ENCODE assay signal across 11 mouse cellular contexts in the genomic region with DNA sequence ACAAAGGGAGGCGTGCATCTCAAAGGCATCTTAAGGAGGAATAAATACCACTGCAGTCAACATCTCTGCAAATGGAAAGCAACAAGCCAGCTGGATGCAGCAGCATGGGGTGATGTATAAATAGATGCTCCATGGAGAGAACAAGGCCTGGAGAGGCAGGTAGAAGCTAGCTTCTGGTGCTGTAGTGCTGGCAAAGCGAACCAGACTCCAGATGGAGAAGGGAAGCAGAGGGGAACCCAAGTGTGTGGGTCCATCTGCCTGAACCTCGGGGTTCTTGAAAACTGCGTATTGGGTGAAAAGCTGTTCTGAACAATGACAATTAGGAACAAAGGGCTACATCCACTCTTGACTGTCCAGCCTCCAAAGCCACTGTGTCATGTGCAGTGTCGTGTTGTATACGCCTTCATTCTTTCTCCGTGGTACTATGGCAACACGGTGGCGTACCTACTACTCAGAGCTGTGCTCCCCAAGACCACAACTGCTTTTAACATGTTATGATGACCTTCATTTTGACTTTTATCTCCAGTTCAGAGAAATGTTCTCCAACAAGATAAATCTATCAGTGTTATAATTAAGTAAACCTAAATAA. TPM values are rescaled to one million over a fixed set of nuclear protein-coding genes. Genes with fewer than 3 reads are reported as not detected.
DNase-seq lines count a peak whose midpoint lies in the region; ATAC-seq and TF ChIP-seq lines count a peak whose summit lies in the region.
"Had no signal": no experiment of that assay in that cellular context is flagged by ENCODE, and none has a peak within 500 bp of the region (broad histone marks: within the 10 kb centered on the region; RNA-seq: fewer than 3 reads in every experiment).

No protein-coding gene starts in this region.

- no peaks in the 10 kb centered on the region for H3K36me3 ChIP-seq in hindbrain, embryonic 13.5 days
- H3K36me3 ChIP-seq in lung, postnatal 0 days (ENCODE audit: insufficient read depth, low read length): no peaks in the 10 kb centered on the region
- H3K36me3 ChIP-seq: embryonic facial prominence, embryonic 13.5 days; liver, embryonic 15.5 days; stomach, embryonic 15.5 days had no signal

- no peak overlapping the region for H3K9ac ChIP-seq in hindbrain, embryonic 13.5 days
- no peak overlapping the region for H3K9ac ChIP-seq in lung, postnatal 0 days (replicated peaks; ENCODE audit: low read depth)
- H3K9ac ChIP-seq: embryonic facial prominence, embryonic 13.5 days; liver, embryonic 15.5 days; stomach, embryonic 15.5 days had no signal

- no peak for TF ChIP-seq EP300 in lung, postnatal 0 days (IDR thresholded peaks at IDR 0.05)

- H3K4me1 ChIP-seq in hindbrain, embryonic 13.5 days (replicated peaks): peaks cover 14% of the 10 kb centered on the region
- H3K4me1 ChIP-seq in lung, postnatal 0 days (ENCODE audit: insufficient read depth, low read depth, low read length): no peaks in the 10 kb centered on the region
- H3K4me1 ChIP-seq: embryonic facial prominence, embryonic 13.5 days; liver, embryonic 15.5 days; stomach, embryonic 15.5 days had no signal

- peak; percentile 64; the same call in 1 of the 2 replicates for ATAC-seq in hindbrain, embryonic 13.5 days (ENCODE audit: low FRiP score)
- no peak for ATAC-seq in lung, postnatal 0 days

- no peaks in the 10 kb centered on the region for H3K27me3 ChIP-seq in hindbrain, embryonic 13.5 days
- H3K27me3 ChIP-seq in lung, postnatal 0 days (replicated peaks; ENCODE audit: insufficient read depth, low read length): no peaks in the 10 kb centered on the region
- H3K27me3 ChIP-seq: embryonic facial prominence, embryonic 13.5 days; liver, embryonic 15.5 days; stomach, embryonic 15.5 days had no signal

- intact Hi-C loops in left cerebral cortex, postnatal 25 days (cut with DNase I): no loop called here

- peak; percentile 18 to 36 for DNase-seq in right cerebral cortex, adult 2 months (ENCODE audit: low spot score in 2 of 2)
- DNase-seq in right cerebral cortex, postnatal 36 days (ENCODE audit: low spot score in 2 of 2): no peak
- DNase-seq in left cerebral cortex, postnatal 25 days (ENCODE audit: low spot score in 2 of 2): peak; percentile 21 to 40
- DNase-seq in T-cell, adult 2 months (ENCODE audit: low spot score): no peak
- DNase-seq in lung, postnatal 25 days (ENCODE audit: low spot score): no peak
- DNase-seq in lung, postnatal 0 days (ENCODE audit: low spot score): no peak
- DNase-seq in embryo, embryonic 10 days (ENCODE audit: low spot score): no peak

- no peak overlapping the region; the same call in 1 of the 2 replicates for H3K27ac ChIP-seq in hindbrain, embryonic 13.5 days
- H3K27ac ChIP-seq in lung, postnatal 0 days (ENCODE audit: low read length): no peak overlapping the region
- H3K27ac ChIP-seq: embryonic facial prominence, embryonic 13.5 days; liver, embryonic 15.5 days; stomach, embryonic 15.5 days had no signal

- H3K4me3 ChIP-seq in hindbrain, embryonic 13.5 days: no peak overlapping the region
- no peak overlapping the region for H3K4me3 ChIP-seq in lung, postnatal 0 days (ENCODE audit: low read depth, low read length)
- H3K4me3 ChIP-seq: embryonic facial prominence, embryonic 13.5 days; liver, embryonic 15.5 days; stomach, embryonic 15.5 days had no signal

- 34% methylated on average over 9 of the region's 9 CpGs for WGBS in hindbrain, embryonic 13.5 days
- 72% methylated on average over 9 of the region's 9 CpGs for WGBS in lung, postnatal 0 days

- no peaks in the 10 kb centered on the region for H3K9me3 ChIP-seq in hindbrain, embryonic 13.5 days
- no peaks in the 10 kb centered on the region for H3K9me3 ChIP-seq in lung, postnatal 0 days (ENCODE audit: low read length)
- H3K9me3 ChIP-seq: embryonic facial prominence, embryonic 13.5 days; liver, embryonic 15.5 days; stomach, embryonic 15.5 days had no signal

- no peak for TF ChIP-seq CTCF in lung, postnatal 0 days (IDR thresholded peaks at IDR 0.05)

- H3K4me2 ChIP-seq in hindbrain, embryonic 13.5 days: no peak overlapping the region
- no peak overlapping the region for H3K4me2 ChIP-seq in lung, postnatal 0 days (replicated peaks; ENCODE audit: low read depth, low read length)
- H3K4me2 ChIP-seq: embryonic facial prominence, embryonic 13.5 days; liver, embryonic 15.5 days; stomach, embryonic 15.5 days had no signal

RNA-seq across cellular contexts. Expression of a gene that starts 53.8 kb away (rescaled TPM):
- 2.6 and 2.7 TPM in 2 replicates for polyA plus RNA-seq in hindbrain, embryonic 13.5 days (2015; fragmentation: Nextera tagmentation; extraction: Ambion mirVana)
- 1 to 10 TPM; 2.1 to 4.1 TPM for total RNA-seq in left cerebral cortex, postnatal 25 days (2021)
- 1.7 and 2.0 TPM in 2 replicates for polyA plus RNA-seq in lung, postnatal 0 days (2015; fragmentation: Nextera tagmentation; extraction: Ambion mirVana)

Comparison
In these comparisons a context has a peak if more than half of its experiments do, and no peak if none do; other contexts are left out.
1. DNase-seq: peak in right cerebral cortex, adult 2 months (2 of 2) and left cerebral cortex, postnatal 25 days (2 of 2); none in right cerebral cortex, postnatal 36 days (0 of 2), T-cell, adult 2 months (single experiment), lung, postnatal 25 days (single experiment), lung, postnatal 0 days (single experiment) and embryo, embryonic 10 days (single experiment).